Mouse (Mus musculus): ENCODE data around the gene App.

Gene App

DNA sequence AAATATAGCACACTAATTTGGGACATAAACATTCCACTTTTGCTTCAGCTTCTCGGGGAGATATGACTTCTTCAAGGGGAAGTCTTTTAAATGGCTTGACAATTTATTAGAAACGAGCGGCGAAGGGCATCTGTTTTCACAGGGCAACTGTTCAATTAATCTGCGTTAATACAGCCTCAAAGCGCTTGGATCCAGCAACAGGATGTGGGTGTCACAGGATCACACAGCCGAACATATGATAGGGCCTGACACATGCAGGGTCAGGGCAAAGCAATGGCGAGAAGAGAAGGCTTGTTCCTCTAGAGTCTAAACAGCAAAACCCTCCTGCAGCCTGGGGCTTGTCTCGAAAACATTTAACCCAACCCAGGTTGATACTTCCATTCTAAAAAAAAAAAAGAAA, 22.7 kb downstream of the App start:
- DNase-seq (ENCODE audit: low spot score): no peak

DNA sequence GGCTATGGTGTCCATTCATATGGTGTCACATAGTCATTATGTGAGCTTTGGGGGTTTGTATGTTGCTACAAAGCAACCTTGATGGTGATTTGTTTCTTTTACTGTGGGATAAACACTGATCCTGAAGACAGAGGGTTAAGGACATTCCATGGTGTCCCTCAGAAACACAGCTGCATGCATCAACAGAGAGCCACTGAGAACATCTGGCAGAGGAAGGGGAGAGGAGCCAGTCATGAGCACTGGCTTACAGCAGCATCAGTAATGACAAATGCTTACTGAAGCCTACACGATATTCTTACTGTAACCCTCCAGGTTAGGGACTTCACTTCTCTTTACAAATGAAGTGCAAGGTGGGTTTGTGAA, 24.1 kb downstream of the App start:
- no peak for DNase-seq (ENCODE audit: low spot score)

DNA sequence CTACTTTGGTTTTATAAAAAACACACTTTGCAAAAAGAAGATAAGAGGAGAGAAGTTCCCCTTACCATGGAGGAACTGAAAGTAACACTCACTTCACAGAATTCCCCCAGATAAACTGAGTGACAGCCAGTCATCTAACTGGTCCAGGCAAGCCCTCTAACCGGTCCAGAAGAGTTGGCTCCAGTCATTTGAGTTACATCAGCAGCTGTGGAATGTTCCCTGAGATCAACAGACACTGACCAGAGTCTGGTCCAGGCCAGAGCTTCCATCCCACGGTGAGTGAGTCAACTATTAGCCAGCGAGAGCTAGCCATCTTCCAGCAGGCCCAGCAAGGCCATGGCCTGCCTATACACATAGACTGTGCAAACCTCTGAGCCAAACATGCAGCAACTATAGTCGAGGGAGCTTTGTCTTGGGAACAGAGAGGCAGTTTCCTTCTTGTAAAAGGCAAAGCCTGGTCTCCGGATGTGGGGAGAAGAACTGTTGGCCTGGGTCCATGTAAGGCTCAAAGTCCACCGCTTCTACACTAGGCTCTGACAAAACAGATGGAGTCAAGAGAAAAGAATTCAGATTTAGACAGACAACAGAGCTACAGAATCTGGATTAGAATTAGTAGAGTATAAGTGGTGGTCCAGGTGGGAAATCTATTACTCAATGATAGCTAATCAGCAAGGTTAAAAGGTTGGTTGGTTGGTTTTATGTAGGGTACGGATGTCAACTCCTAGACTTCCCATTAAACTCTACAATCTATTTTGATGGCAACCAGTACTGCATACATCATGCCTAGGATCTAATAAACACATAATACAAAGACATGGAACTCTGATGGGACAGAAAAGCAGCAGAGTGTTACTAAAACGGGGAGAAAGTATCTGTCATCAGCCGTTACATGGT, 24.7 kb downstream of the App start:
- peak; percentile 85 for DNase-seq (ENCODE audit: low spot score)

DNA sequence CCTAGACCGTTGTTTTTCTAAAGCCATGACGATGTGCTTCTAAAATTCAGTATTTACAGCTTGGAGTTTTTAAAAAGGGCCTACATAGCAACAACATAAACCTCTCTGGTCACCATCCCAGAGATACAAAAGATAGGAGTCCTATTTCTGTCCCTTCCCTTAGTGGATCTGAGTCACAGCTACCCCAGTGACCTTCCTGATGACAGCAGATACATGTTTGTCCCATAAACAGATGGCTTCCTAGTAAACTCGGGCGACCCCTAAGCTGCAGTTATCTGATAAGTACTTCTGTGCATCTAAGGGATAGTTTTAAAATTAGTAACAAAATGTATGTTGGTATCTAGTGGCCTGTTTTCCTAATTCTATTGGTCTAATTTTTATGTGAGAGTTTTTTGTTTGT, 26.1 kb downstream of the App start:
- DNase-seq (ENCODE audit: low spot score): no peak

DNA sequence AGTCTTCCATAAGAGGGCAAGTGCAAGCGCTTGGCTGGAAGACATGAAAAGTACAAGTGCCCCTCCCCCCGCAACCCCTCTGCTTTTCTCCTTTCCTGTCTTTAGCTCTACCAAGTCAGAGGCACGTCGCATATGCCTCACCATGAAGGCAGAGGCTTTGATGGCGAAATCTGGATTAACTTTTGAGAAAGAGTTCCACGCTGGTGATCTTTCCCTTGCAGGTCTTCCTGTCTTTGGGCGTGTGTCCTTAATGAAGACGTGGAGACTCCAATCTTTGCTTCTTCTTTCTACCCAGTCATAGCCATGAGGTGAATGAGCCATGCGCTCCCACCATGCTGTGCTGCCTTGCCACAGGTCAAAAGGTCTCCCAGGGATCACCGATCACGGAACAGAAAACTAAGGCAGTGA, 27.8 kb downstream of the App start:
- no peak for DNase-seq (ENCODE audit: low spot score)

DNA sequence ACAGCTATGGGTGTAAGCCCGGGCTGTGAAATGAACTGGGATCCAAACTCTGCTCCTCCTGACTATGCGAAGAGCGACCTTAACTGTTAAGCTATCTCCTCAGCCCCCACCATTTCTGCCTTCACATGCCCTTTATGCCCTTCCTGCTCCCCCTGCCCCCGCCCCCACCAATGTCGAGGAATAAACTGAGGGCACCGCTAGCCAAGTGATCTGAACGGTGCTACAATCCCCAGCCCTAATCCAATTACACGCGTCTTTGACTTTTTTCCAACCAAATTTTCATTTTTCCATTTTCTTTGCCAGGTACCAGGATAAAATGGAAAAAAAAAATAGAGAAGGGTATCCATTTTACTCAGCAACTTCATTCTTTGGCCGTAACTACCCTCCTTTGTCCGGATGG, 28.2 kb downstream of the App start:
- no peak for DNase-seq (ENCODE audit: low spot score)

DNA sequence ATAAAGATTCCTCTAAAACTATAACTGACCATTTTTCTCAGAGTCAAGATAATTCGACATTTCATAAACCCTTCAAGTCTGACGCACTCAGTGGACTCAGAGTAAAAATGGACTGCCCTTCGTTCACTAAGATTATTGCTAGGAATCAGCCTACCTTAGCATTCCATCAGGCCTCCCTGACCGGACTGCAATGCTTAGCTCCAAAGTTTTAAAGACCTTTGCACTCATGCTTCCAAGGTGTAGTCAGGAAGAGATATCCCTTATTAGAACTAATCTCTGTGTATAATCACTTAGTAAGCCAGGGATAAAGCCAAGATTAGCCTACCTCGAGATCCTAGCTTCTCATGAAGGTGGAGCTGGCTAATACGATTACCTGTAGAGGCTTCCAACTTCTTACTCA, 29.2 kb downstream of the App start:
- no peak for DNase-seq (ENCODE audit: low spot score)

DNA sequence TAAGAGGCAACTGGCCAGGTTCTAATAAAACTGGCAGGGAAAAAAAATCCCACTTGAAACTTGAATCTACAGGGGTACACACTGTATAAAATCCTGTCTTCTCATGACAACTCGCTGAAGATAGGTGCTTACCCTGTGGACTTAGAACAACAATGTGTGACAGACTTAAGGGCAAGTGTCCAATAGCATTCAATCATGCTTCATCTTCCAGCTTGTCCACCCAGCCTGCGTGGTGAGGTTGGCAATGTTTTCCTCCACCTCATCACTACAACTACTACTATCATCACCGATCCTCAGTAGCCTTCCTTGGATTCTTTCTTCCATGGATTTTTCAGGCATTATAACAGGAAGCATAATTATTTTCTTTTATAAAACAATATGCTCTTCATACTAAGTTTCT, 29.7 kb downstream of the App start:
- no peak for DNase-seq (ENCODE audit: low spot score)

DNA sequence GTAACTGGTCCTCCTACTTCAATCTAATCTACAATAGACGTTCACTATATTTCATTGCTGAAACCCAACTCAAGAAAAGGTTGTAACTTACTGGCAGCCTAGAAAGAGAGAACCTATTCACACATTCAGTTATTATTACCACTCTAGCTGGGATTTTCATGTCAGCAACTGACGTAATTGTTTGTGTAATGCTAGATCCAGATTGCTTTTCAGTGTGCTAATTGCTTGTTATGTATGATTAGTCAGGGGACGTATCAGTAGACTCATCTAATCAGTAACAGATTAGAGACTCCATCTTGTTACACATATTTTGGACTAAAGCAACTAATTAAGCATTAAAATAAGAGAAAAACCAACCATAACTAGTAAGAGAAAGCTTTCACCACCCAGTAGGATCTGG, 30.4 kb downstream of the App start:
- no peak for DNase-seq (ENCODE audit: low spot score)

DNA sequence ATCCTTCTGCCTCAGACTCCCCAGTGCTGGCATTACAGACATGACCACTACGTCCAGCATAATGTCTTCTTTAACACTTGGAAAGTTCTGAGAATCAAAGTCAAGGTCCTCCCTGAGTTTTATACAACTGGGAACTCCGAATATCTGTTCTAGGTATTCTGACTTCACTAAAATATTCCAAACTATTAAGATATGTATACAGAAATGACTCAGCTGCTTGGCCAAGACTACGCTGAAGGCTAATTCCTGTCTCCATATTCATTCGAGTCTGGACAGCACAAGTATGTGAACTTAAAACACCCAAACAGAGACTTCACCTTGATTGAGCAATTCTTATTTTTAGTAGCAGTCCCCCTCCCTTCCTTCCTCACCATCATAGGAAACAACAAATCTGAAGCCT, 32.2 kb downstream of the App start:
- no peak for DNase-seq (ENCODE audit: low spot score)

DNA sequence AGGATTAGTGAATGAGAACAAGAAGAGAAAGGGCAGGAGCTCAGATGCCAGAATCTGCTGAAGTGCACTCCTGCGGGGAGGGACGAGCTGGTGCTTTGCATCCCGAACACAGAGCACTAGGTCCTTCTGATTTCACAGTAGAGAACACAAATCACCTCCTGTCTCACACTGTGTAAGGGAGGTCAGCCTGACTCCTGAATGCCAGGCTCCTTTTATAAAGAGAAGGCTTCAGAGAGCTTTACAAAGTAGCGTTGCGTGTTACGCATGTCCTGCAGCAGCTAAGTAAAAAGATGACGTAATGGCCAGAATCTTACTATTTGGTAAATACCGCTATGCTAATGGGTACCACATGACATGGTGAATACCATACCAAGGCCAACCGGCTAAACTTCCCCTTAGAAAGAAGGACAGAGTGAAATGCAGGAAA, 34.4 kb downstream of the App start:
- DNase-seq (ENCODE audit: low spot score): no peak

DNA sequence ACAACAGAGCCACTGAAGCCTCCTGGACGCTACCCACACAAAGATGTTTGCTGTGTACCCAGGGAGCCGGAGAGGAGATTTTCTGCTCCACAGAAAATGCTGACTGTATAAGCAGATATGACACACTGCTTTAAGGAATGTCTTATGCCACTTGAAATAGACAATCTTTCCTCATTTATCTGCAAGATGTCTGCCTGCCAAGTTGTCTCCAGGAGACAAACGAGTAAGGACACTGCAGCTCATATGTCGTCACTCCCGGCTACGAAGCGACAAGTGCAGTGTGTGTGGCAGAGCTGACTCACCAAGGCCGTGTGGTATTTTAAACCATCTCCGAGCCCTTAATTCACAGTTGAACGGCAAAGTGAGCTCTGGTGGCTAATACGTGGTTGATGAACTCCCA, 36.2 kb downstream of the App start:
- no peak for DNase-seq (ENCODE audit: low spot score)

DNA sequence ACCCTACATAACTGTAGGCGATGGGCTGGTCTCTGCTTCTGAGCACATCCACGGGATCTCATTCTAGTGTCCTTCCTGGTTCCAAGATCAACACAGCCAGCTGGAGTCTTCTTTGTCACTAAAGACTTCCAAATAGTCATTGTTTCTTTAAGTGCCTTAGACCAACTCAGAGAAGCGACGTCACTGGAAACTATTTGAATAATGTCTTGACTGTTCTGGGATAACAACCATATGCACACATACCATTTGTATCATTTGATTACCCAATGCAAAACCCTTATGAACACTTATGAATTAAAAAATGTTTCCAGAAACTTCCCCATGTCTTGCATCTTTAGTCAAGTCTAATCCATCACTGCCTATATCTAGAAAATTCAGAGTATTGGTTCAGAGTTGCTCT, 37.5 kb downstream of the App start:
- no peak for DNase-seq (ENCODE audit: low spot score)

DNA sequence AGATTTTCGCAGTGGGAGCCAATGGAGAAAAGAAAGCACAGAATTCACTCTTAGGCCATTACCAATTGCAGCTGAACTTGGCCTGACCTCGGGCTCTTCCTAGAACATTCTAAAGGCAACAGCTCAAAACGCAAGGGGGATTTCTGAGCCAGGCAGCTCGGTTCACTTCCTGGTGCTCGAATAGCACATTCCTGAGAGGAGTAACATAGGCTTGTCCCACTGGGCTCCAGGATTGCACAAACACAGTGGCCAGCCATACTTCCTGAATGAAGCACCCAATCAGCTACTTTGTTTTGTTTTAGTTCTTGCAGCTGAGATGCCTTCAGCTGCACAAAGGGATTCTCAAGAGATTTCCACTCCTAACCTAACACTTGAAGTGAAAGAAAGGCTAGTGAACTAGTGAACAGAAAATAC, 40.1 kb downstream of the App start:
- peak; percentile 90 for DNase-seq (ENCODE audit: low spot score)

DNA sequence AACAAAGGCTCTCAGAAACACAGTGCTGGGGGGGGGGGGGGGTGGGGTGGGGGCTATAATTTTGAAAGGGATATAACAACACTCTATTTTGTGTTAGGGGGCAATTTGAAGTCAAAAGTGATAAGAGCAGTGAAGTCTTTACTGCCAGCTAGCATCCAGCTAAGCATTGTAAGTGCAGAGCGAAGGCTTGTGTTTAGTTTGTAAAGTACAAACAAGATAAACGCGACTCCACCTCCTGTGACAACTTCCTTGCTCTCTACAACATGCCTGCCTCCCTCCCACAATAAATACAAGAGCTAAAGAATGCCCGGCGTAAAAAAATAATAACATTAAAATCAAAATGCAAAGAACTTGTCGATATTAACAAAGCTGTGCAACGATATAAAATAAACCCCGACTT, 40.5 kb downstream of the App start:
- DNase-seq (ENCODE audit: low spot score): no peak

DNA sequence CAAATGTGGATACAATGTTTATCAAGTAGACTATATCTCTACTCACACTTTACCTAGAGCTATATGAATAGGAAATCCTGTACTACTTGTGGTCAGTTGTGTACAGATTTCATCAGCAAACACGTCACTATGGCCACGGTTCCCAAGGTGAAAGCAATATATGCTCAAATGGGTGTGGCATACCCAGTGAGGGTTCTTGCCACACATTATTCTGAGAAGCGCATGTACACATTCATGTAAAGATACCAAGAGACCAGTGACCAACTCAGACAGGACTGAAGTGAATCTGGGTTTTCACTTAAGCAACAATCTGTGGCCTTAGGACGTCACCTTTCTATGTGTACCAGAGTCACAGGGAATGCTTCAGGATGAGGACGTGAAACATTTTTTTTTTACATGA, 41.4 kb downstream of the App start:
- no peak for DNase-seq (ENCODE audit: low spot score)

DNA sequence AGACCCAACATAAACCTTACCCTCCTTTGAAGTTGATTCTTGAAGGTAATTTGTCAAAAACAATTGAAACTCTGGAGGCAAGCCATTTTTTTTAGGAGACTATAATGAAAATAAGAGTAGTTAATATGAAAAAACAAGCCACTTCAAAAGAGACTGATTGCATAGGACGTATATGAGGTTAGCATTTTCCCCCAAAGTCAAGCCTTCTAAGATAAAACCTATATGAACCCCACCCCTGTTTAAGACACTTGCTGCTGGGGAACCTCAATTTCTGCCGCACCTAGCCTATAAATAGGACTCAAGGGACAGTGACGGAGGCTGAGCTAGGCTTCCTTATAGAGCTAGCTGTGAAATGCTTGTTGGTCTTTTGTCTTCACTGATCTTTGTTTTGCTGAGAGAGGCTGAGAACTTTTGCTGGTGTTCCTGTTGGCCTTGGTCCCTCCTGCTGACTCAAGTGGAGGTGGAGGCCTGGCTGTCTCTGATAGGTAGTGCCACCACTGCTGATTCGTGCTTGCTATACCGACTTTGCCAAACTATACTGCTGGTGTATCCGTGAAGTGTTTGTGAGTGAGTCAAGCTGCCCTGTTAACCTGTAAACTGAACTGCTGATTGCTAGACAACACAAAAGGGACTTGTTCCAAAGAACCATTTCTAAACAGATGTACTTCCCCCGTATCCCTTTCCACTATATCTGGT, 42.6 kb downstream of the App start:
- no peak for DNase-seq (ENCODE audit: low spot score)

DNA sequence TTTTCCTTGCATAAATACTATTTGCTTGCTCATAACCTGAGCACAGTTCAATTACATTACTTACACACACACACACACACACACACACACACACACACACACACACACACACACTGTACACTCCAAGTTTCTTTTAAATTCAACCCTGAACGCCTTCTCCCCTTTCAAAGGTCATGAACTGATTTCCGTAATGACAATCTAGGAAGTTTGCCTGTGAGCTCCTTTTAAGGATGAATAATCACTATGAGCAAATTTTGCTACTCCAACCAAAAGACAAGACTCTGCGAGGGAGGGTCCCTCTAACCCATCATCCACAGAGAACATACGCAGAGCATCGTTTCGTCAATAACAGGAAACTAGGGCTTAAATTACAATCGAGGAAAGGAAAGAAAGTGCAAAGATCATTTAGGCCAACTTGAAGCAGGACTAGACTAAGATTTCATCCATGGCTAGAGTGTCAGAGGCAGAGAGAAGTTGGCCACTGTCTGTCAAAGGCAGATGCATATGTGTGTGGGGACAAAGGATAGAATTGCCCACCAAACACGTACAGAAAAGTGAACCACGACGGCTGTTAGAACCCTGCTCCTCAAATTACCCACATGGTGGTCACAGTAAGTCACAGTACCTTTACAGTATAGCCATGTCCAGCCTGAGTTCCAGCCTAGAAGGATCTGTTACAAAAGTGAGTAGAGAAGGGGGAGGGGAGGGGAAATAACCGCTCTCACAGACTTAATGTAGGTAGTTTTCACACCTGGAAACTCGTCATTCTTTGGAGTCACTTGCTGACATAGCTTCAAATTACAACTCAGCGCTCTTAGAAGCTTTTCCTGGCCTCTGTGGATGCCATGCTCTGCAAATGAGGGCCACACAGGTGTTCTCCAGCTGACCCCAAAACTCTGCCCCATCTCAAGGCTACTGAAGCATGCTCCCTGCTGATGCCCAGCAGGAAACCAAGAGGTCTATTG, 44.6 kb downstream of the App start:
- no peak for DNase-seq (ENCODE audit: low spot score)

DNA sequence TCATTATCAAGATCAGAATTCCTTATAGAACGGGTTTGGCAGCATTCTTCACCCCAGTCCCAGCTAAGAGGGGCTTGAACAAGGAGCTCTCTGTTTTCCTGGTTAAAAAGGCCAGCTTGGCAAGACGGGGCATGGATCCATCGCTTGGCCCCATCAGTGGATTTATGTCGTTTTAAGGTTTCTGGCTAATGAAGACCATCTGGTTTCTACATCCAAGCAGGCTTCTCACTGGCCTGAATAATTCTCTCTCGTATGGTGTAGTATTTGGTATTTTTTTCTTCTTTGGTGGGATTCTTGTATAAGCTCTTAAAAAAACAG, 45.3 kb downstream of the App start:
- DNase-seq (ENCODE audit: low spot score): no peak

DNA sequence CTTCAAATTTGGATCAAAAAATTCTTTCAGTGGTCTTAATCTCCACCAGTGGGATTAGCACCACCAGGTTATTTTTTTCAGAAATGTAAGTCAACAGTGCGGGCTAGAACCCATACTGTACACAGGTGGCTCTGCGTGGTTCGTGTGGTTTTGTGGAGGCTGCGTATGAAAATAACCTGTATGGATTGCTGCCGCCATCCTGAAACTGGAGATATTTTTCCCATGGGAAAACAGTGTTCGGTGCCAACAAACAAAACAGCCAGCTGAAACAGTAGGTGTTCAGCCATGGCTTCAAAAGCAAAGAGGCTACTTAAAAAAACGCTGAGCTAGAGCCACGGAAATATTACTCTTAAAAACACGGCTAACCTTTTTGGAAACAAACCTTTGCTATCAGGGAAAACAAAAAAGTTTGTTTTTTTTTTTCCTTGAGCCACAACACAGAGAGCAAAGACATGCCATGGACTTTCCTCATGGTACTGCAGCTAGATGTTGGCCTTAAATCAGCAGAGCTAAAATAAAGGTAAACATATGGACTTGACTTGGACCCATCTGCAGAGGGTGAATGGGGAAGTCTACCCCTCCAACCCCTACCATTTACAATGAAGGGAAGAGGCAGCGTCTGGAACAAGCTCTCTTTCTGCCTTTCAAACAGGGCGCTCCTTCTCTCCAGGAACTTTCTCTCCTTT, 45.8 kb downstream of the App start:
- DNase-seq (ENCODE audit: low spot score): no peak

DNA sequence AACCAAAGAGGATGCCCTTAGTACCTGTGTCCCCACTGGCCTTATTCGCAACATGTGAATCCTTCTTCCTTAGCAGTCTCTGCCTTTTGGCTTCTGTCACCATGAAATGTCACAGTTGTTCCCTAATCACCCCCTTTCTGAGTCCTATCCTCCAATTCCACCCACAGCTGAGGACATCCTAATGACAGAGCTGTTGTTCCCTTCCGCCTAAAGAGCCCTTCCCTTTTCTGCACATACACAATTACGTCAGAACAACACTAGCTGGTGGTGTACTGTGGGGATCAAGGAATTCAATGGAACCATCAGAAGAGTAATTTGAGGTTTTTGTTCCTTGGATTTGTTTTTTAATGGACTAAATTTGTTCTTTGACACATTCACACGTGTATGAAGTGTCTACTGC, 48.9 kb downstream of the App start:
- DNase-seq (ENCODE audit: low spot score): no peak

DNA sequence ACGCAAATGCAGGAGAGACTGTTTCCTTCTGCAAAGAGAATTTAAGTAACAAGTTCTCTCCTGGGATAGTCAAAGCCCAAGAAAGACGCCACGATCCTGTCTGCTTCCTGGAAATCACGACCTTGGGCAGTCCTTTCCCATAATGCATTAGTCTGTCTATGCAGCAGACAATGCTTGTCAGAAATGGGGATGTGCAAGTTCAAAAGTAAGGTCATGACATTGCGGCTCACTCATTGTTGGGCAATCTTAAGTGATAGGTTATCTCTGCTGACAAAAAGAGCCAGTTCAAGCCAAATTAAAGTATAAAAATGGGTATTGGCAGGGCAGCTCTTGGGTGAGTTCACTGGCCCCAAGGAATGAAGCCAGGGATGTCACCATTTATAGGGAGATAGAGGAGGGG, 51.6 kb downstream of the App start:
- no peak for DNase-seq (ENCODE audit: low spot score)
